Mouse (Mus musculus) limb, embryonic 13.5 days (tissue): Measurements from ENCODE around the gene Eri3. TPM values are rescaled to one million over a fixed set of nuclear protein-coding genes. Genes with fewer than 3 reads are reported as not detected.

Source experiments
- ATAC-seq: fragments of 200-750 bp; cut with Nextera tagmentation; 2 replicates; pipeline ENCODE4 v1.8.0; 2017; ENCODE audit warnings: low read depth, moderate number of reproducible peaks, moderate TSS enrichment; ENCODE audit not compliant: low FRiP score
- H3K27ac ChIP-seq: fragments of 300-500 bp; sonication (generic); 2 replicates; pipeline ENCODE4 v1.5.1; 2015; ENCODE audit warnings: inconsistent platforms, mild to moderate bottlenecking, moderate library complexity
- H3K27me3 ChIP-seq: fragments of 300-500 bp; sonication (generic); 2 replicates; pipeline ENCODE4 v1.6.1; 2015; ENCODE audit warnings: mild to moderate bottlenecking, inconsistent platforms
- H3K36me3 ChIP-seq: fragments of 300-500 bp; sonication (generic); 2 replicates; pipeline ENCODE4 v1.6.1; 2015; ENCODE audit warnings: inconsistent platforms, mild to moderate bottlenecking, moderate library complexity
- H3K4me1 ChIP-seq: fragments of 300-500 bp; sonication (generic); 2 replicates; pipeline ENCODE4 v1.6.1; 2015; ENCODE audit warnings: inconsistent platforms
- H3K4me2 ChIP-seq: fragments of 300-500 bp; sonication (generic); replicated peaks from 2 replicates; pipeline ENCODE4 v1.6.1; 2015; ENCODE audit warnings: inconsistent platforms, mild to moderate bottlenecking, moderate library complexity
- H3K4me3 ChIP-seq: fragments of 300-500 bp; sonication (generic); 2 replicates; pipeline ENCODE4 v1.5.1; 2015; ENCODE audit warnings: moderate library complexity, mild to moderate bottlenecking, inconsistent platforms
- H3K9ac ChIP-seq: fragments of 300-500 bp; sonication (generic); 2 replicates; pipeline ENCODE4 v1.6.1; 2015; ENCODE audit warnings: mild to moderate bottlenecking, inconsistent platforms
- H3K9me3 ChIP-seq: fragments of 300-500 bp; sonication (generic); 2 replicates; pipeline ENCODE4 v1.6.1; 2016; ENCODE audit warnings: inconsistent platforms
- WGBS: fragments of 180-500 bp; shearing (Covaris S2); methylation state at CpG from one replicate; pipeline ENCODE4 v1.1.7; 2015; 5-methylcytosine and 5-hydroxymethylcytosine counted together
- polyA plus RNA-seq: library from polyadenylated mRNA; unstranded; fragments of >200 nt; fragmentation: Nextera tagmentation; extraction: Ambion mirVana; gene quantifications from 2 replicates; pipeline ENCODE4 v1.2.1, GENCODE M21; 2015

Gene Eri3
- 178 and 181 TPM in 2 replicates for polyA plus RNA-seq

GRCm38 (mm10) chr4:117550140-117550851, at the start of gene Eri3:
Gene Eri3 (plus strand): TSS chr4:117550365.
- ATAC-seq, result peak; percentile 99
- under 1% methylated on average over 51 of the region's 53 CpGs for WGBS

GRCm38 (mm10) chr4:117518246-117518645, 31.9 kb upstream of the Eri3 start:
- Histone ChIP-seq H3K36me3 (no peaks in the 10 kb centered on the region), H3K4me1 (no peaks in the 10 kb centered on the region)
- no peak for ATAC-seq

More at GRCm38 (mm10) chr4:117550140-117550851, at the start of gene Eri3:
- Histone ChIP-seq H3K9me3 (no peaks in the 10 kb centered on the region), H3K27me3 (no peaks in the 10 kb centered on the region), H3K27ac (peak within 1 kb of the TSS; percentile 87), H3K4me1 (peaks cover 23% of the 10 kb centered on the region), H3K9ac (peak within 1 kb of the TSS; percentile 85), H3K36me3 (peaks cover 13% of the 10 kb centered on the region), H3K4me3 (peak within 1 kb of the TSS; percentile 91), H3K4me2 (peak within 1 kb of the TSS; percentile 71)

GRCm38 (mm10) chr4:117521350-117521749, 28.8 kb upstream of the Eri3 start:
- ATAC-seq, result no peak

More at GRCm38 (mm10) chr4:117518246-117518645, 31.9 kb upstream of the Eri3 start:
- no peak overlapping the region for H3K27ac ChIP-seq
- H3K27me3 ChIP-seq, result no peaks in the 10 kb centered on the region
- 93% methylated on average over 4 of the region's 4 CpGs for WGBS
- H3K9me3 ChIP-seq, result no peaks in the 10 kb centered on the region
- no peak overlapping the region for H3K4me2 ChIP-seq
- H3K4me3 ChIP-seq, result no peak overlapping the region
- no peak overlapping the region for H3K9ac ChIP-seq

GRCm38 (mm10) chr4:117525990-117526389, 24.2 kb upstream of the Eri3 start:
- Histone ChIP-seq H3K4me3 (no peak overlapping the region), H3K9me3 (no peaks in the 10 kb centered on the region), H3K36me3 (no peaks in the 10 kb centered on the region), H3K9ac (no peak overlapping the region), H3K4me1 (peaks cover 19% of the 10 kb centered on the region), H3K27ac (no peak overlapping the region), H3K4me2 (no peak overlapping the region), H3K27me3 (0 out of 2 replicates have a peak, but pooled peaks cover 4% of the 10 kb centered on the region)
- WGBS, result 93% methylated on average over 5 of the region's 5 CpGs
- no peak for ATAC-seq

More at GRCm38 (mm10) chr4:117521350-117521749, 28.8 kb upstream of the Eri3 start:
- H3K4me3 ChIP-seq, result no peak overlapping the region
- H3K4me2 ChIP-seq, result no peak overlapping the region
- H3K9me3 ChIP-seq, result no peaks in the 10 kb centered on the region
- no peaks in the 10 kb centered on the region for H3K36me3 ChIP-seq
- WGBS, result 70% methylated on average over 2 of the region's 2 CpGs
- no peak overlapping the region for H3K27ac ChIP-seq
- H3K27me3 ChIP-seq, result no peaks in the 10 kb centered on the region
- no peak overlapping the region for H3K9ac ChIP-seq
- no peaks in the 10 kb centered on the region for H3K4me1 ChIP-seq

GRCm38 (mm10) chr4:117527116-117527899, 22.9 kb upstream of the Eri3 start:
- no peaks in the 10 kb centered on the region for H3K9me3 ChIP-seq
- ATAC-seq, result no peak
- H3K36me3 ChIP-seq, result no peaks in the 10 kb centered on the region
- H3K9ac ChIP-seq, result 0 out of 2 replicates have a peak overlapping the region, but pooled peaks have one; percentile 20
- H3K4me1 ChIP-seq, result peaks cover 19% of the 10 kb centered on the region
- WGBS, result 42% methylated on average over 9 of the region's 9 CpGs
- no peak overlapping the region for H3K4me2 ChIP-seq
- no peak overlapping the region for H3K27ac ChIP-seq
- H3K4me3 ChIP-seq, result no peak overlapping the region
- H3K27me3 ChIP-seq, result 0 out of 2 replicates have a peak, but pooled peaks cover 4% of the 10 kb centered on the region

- Histone ChIP-seq H3K9me3 (no peaks in the 10 kb centered on the region), H3K4me2 (no peak overlapping the region), H3K4me3 (no peak overlapping the region), H3K9ac (no peak overlapping the region), H3K36me3 (no peaks in the 10 kb centered on the region), H3K4me1 (peaks cover 19% of the 10 kb centered on the region), H3K27ac (no peak overlapping the region), H3K27me3 (0 out of 2 replicates have a peak, but pooled peaks cover 4% of the 10 kb centered on the region)
- ATAC-seq, result no peak
- WGBS, result 50% methylated on average over 1 of the region's 1 CpGs
These were observed 22.2 kb upstream of the Eri3 start for GRCm38 (mm10) chr4:117527952-117528351.

GRCm38 (mm10) chr4:117529843-117530242, 20.3 kb upstream of the Eri3 start:
- 74% methylated on average over 4 of the region's 4 CpGs for WGBS
- no peak overlapping the region for H3K4me2 ChIP-seq
- ATAC-seq, result no peak

GRCm38 (mm10) chr4:117535496-117536200, 14.5 kb upstream of the Eri3 start:
- no peak for ATAC-seq
- no peak overlapping the region for H3K4me2 ChIP-seq
- H3K9me3 ChIP-seq, result no peaks in the 10 kb centered on the region
- H3K4me3 ChIP-seq, result no peak overlapping the region
- no peak overlapping the region for H3K27ac ChIP-seq
- H3K36me3 ChIP-seq, result no peaks in the 10 kb centered on the region
- WGBS, result 68% methylated on average over 9 of the region's 9 CpGs
- H3K4me1 ChIP-seq, result peaks cover 7% of the 10 kb centered on the region; the same call in 1 of the 2 replicates
- no peaks in the 10 kb centered on the region for H3K27me3 ChIP-seq
- no peak overlapping the region for H3K9ac ChIP-seq

More at GRCm38 (mm10) chr4:117529843-117530242, 20.3 kb upstream of the Eri3 start:
- Histone ChIP-seq H3K4me1 (peaks cover 19% of the 10 kb centered on the region), H3K9me3 (no peaks in the 10 kb centered on the region), H3K27ac (no peak overlapping the region), H3K36me3 (no peaks in the 10 kb centered on the region), H3K4me3 (no peak overlapping the region), H3K9ac (no peak overlapping the region), H3K27me3 (0 out of 2 replicates have a peak, but pooled peaks cover 4% of the 10 kb centered on the region)

- Histone ChIP-seq H3K36me3 (no peaks in the 10 kb centered on the region), H3K4me2 (no peak overlapping the region), H3K9me3 (no peaks in the 10 kb centered on the region), H3K4me3 (no peak overlapping the region), H3K27me3 (no peaks in the 10 kb centered on the region), H3K4me1 (peaks cover 7% of the 10 kb centered on the region; the same call in 1 of the 2 replicates), H3K27ac (no peak overlapping the region), H3K9ac (no peak overlapping the region)
- ATAC-seq, result no peak
- 86% methylated on average over 7 of the region's 7 CpGs for WGBS
These were observed 13.2 kb upstream of the Eri3 start for GRCm38 (mm10) chr4:117537002-117537401.

GRCm38 (mm10) chr4:117539329-117539980, 10.7 kb upstream of the Eri3 start:
- Histone ChIP-seq H3K27me3 (no peaks in the 10 kb centered on the region), H3K36me3 (no peaks in the 10 kb centered on the region), H3K4me2 (no peak overlapping the region), H3K4me1 (peaks cover 7% of the 10 kb centered on the region; the same call in 1 of the 2 replicates), H3K9ac (no peak overlapping the region), H3K4me3 (no peak overlapping the region), H3K27ac (no peak overlapping the region), H3K9me3 (no peaks in the 10 kb centered on the region)
- no peak for ATAC-seq
- 61% methylated on average over 8 of the region's 8 CpGs for WGBS

- no peak for ATAC-seq
- Histone ChIP-seq H3K36me3 (no peaks in the 10 kb centered on the region), H3K27me3 (no peaks in the 10 kb centered on the region), H3K4me1 (peaks cover 7% of the 10 kb centered on the region; the same call in 1 of the 2 replicates), H3K27ac (no peak overlapping the region), H3K4me2 (no peak overlapping the region), H3K4me3 (no peak overlapping the region), H3K9me3 (no peaks in the 10 kb centered on the region), H3K9ac (no peak overlapping the region)
- WGBS, result 67% methylated on average over 5 of the region's 5 CpGs
These were observed 9.6 kb upstream of the Eri3 start for GRCm38 (mm10) chr4:117540571-117540970.
